Mouse (Mus musculus) MEL (cell line): ENCODE data around the gene 1700001P01Rik. TPM values are rescaled to one million over a fixed set of nuclear protein-coding genes. Genes with fewer than 3 reads are reported as not detected.

Experiments
- DNase-seq: peaks from one replicate; pipeline ENCODE4 v3.0.0; 2011; ENCODE audit warnings: low read depth, low spot score
- H3K27ac ChIP-seq: 2 replicates; pipeline ENCODE4 v1.5.1; 2012; ENCODE audit warnings: low read depth, mild to moderate bottlenecking, control low read depth, low read length, moderate library complexity; ENCODE audit not compliant: control insufficient read depth
- H3K27me3 ChIP-seq, 2 experiments: fragments of 150-350 bp in 1 of 2; sonication (generic) in 1 of 2; 2 replicates each; pipeline ENCODE4 v1.6.1; 2012; ENCODE audit warnings: low read length in 2 of 2, mild to moderate bottlenecking in 2 of 2, improper control_type of control experiment in 1 of 2, moderate library complexity in 1 of 2; ENCODE audit not compliant: insufficient read depth in 2 of 2, control insufficient read depth in 1 of 2
- H3K36me3 ChIP-seq, 2 experiments: 2 replicates each; pipeline ENCODE4 v1.6.1; 2012 to 2014; ENCODE audit warnings: low read length in 2 of 2, improper control_type of control experiment in 1 of 2, inconsistent platforms in 1 of 2, mild to moderate bottlenecking in 1 of 2; ENCODE audit not compliant: insufficient read depth in 2 of 2, control insufficient read depth in 1 of 2
- H3K4me1 ChIP-seq, 2 experiments: fragments of 150-350 bp in 1 of 2; sonication (generic) in 1 of 2; 2 replicates each; pipeline ENCODE4 v1.6.1; 2012; ENCODE audit warnings: low read length in 2 of 2, improper control_type of control experiment in 1 of 2, mild to moderate bottlenecking in 1 of 2; ENCODE audit not compliant: insufficient read depth in 2 of 2, control insufficient read depth in 1 of 2
- H3K4me3 ChIP-seq, 2 experiments: fragments of 150-350 bp in 1 of 2; sonication (generic) in 1 of 2; 2 replicates each; pipeline ENCODE4 v1.5.1; 2012; ENCODE audit warnings: low read depth in 2 of 2, low read length in 2 of 2, mild to moderate bottlenecking in 2 of 2, moderate library complexity in 2 of 2, control low read depth in 1 of 2, improper control_type of control experiment in 1 of 2; ENCODE audit not compliant: control insufficient read depth in 1 of 2, insufficient read depth in 1 of 2
- H3K79me2 ChIP-seq: 2 replicates; pipeline ENCODE4 v1.6.1; 2012; ENCODE audit warnings: mild to moderate bottlenecking, low read length, moderate library complexity; ENCODE audit not compliant: control insufficient read depth, poor library complexity, insufficient read depth
- H3K9ac ChIP-seq: 2 replicates; pipeline ENCODE4 v1.6.1; 2012; ENCODE audit warnings: low read depth, mild to moderate bottlenecking, control low read depth, low read length, moderate library complexity; ENCODE audit not compliant: control insufficient read depth, poor library complexity, severe bottlenecking
- H3K9me3 ChIP-seq: fragments of 150-350 bp; sonication (generic); replicated peaks from 2 replicates; pipeline ENCODE4 v1.6.1; 2012; ENCODE audit warnings: mild to moderate bottlenecking, low read length, improper control_type of control experiment, moderate library complexity; ENCODE audit not compliant: insufficient read depth
- BHLHE40 ChIP-seq: IDR thresholded peaks from 2 replicates; pipeline ENCODE4 v1.6.1; 2012; ENCODE audit warnings: low read depth, mild to moderate bottlenecking, inconsistent platforms, low read length, improper control_type of control experiment, borderline replicate concordance
- CHD1 ChIP-seq: IDR thresholded peaks from 2 replicates; pipeline ENCODE4 v1.6.1; 2012; ENCODE audit warnings: low read depth, mild to moderate bottlenecking, inconsistent platforms, low read length, improper control_type of control experiment
- CTCF ChIP-seq, 3 experiments: IDR thresholded peaks in 2 of 3; conservative IDR thresholded peaks in 1 of 3; 2 replicates each; pipeline ENCODE4 v1.5.1; 2011 to 2012; ENCODE audit warnings: low read length in 3 of 3, low read depth in 2 of 3, mild to moderate bottlenecking in 2 of 3, improper control_type of control experiment in 1 of 3, inconsistent platforms in 1 of 3, mixed read lengths in 1 of 3, moderate library complexity in 1 of 3; ENCODE audit not compliant: control insufficient read depth in 1 of 3, insufficient read depth in 1 of 3, poor library complexity in 1 of 3, severe bottlenecking in 1 of 3
- ELF1 ChIP-seq: IDR thresholded peaks from 2 replicates; pipeline ENCODE4 v1.6.1; 2014; ENCODE audit warnings: low read depth, mild to moderate bottlenecking, inconsistent platforms, low read length, improper control_type of control experiment, moderate library complexity
- EP300 ChIP-seq, 2 experiments: IDR thresholded peaks; 2 replicates each; pipeline ENCODE4 v1.6.1; 2011; ENCODE audit warnings: improper control_type of control experiment in 2 of 2, low read length in 2 of 2, low read depth in 1 of 2, mild to moderate bottlenecking in 1 of 2
- GABPA ChIP-seq: IDR thresholded peaks from 2 replicates; pipeline ENCODE4 v1.6.1; 2012; ENCODE audit warnings: low read depth, mild to moderate bottlenecking, inconsistent platforms, low read length, improper control_type of control experiment, moderate library complexity
- GATA1 ChIP-seq: IDR thresholded peaks from 2 replicates; pipeline ENCODE4 v1.6.1; 2011; ENCODE audit warnings: low read depth, low read length, improper control_type of control experiment
- KAT2A ChIP-seq: conservative IDR thresholded peaks from 2 replicates; pipeline ENCODE4 v1.6.1; 2012; ENCODE audit warnings: low read depth, low read length, improper control_type of control experiment, inconsistent platforms
- MAZ ChIP-seq: IDR thresholded peaks from 2 replicates; pipeline ENCODE4 v1.6.1; 2012; ENCODE audit warnings: low read depth, mild to moderate bottlenecking, inconsistent platforms, low read length, improper control_type of control experiment
- MYB ChIP-seq: IDR thresholded peaks from 2 replicates; pipeline ENCODE4 v1.6.1; 2011; ENCODE audit warnings: mild to moderate bottlenecking, low read depth, low read length, improper control_type of control experiment
- MYC ChIP-seq: IDR thresholded peaks from 2 replicates; pipeline ENCODE4 v1.6.1; 2011; ENCODE audit warnings: low read depth, mild to moderate bottlenecking, low read length, improper control_type of control experiment, moderate library complexity
- NELFE ChIP-seq: IDR thresholded peaks from 2 replicates; pipeline ENCODE4 v1.6.1; 2011; ENCODE audit warnings: low read depth, low read length, improper control_type of control experiment
- POLR2A ChIP-seq, 2 experiments: IDR thresholded peaks; 2 replicates each; pipeline ENCODE4 v1.6.1; 2011 to 2012; ENCODE audit warnings: low read length in 2 of 2, mild to moderate bottlenecking in 2 of 2, control low read depth in 1 of 2, improper control_type of control experiment in 1 of 2, low read depth in 1 of 2, moderate library complexity in 1 of 2; ENCODE audit not compliant: control insufficient read depth in 1 of 2, insufficient read depth in 1 of 2, poor library complexity in 1 of 2
- RAD21 ChIP-seq: IDR thresholded peaks from 2 replicates; pipeline ENCODE4 v1.6.1; 2011; ENCODE audit warnings: mild to moderate bottlenecking, low read depth, low read length, improper control_type of control experiment
- RCOR1 ChIP-seq: IDR thresholded peaks from 2 replicates; pipeline ENCODE4 v1.6.1; 2012; ENCODE audit warnings: low read depth, mild to moderate bottlenecking, inconsistent platforms, low read length, improper control_type of control experiment
- SIN3A ChIP-seq: IDR thresholded peaks from 2 replicates; pipeline ENCODE4 v1.6.1; 2012; ENCODE audit warnings: low read length, improper control_type of control experiment, inconsistent platforms
- SMC3 ChIP-seq: IDR thresholded peaks from 2 replicates; pipeline ENCODE4 v1.6.1; 2011; ENCODE audit warnings: low read depth, low read length, improper control_type of control experiment
- TAL1 ChIP-seq: IDR thresholded peaks from 2 replicates; pipeline ENCODE4 v1.6.1; 2012; ENCODE audit warnings: mild to moderate bottlenecking, inconsistent platforms, low read length, moderate library complexity, mixed read lengths
- TBP ChIP-seq: IDR thresholded peaks from 2 replicates; pipeline ENCODE4 v1.8.0; 2011; ENCODE audit warnings: low read depth, low read length, improper control_type of control experiment
- TCF12 ChIP-seq: IDR thresholded peaks from 2 replicates; pipeline ENCODE4 v1.6.1; 2014; ENCODE audit warnings: low read depth, mild to moderate bottlenecking, inconsistent platforms, low read length, improper control_type of control experiment, moderate library complexity
- USF2 ChIP-seq, 2 experiments: IDR thresholded peaks; 2 replicates each; pipeline ENCODE4 v1.6.1; 2011 to 2012; ENCODE audit warnings: improper control_type of control experiment in 2 of 2, low read length in 2 of 2, borderline replicate concordance in 1 of 2, inconsistent platforms in 1 of 2, low read depth in 1 of 2, mild to moderate bottlenecking in 1 of 2; ENCODE audit not compliant: insufficient read depth in 1 of 2
- ZC3H11A ChIP-seq: IDR thresholded peaks from 2 replicates; pipeline ENCODE4 v1.6.1; 2012; ENCODE audit warnings: low read depth, mild to moderate bottlenecking, inconsistent platforms, low read length, improper control_type of control experiment
- ZMIZ1 ChIP-seq: IDR thresholded peaks from 2 replicates; pipeline ENCODE4 v1.6.1; 2012; ENCODE audit warnings: low read depth, mild to moderate bottlenecking, inconsistent platforms, low read length, improper control_type of control experiment, moderate library complexity
- polyA plus RNA-seq, 2 experiments: library from polyadenylated mRNA; stranded (reverse) in 1 of 2; unstranded in 1 of 2; fragments of >175 nt in 1 of 2; fragments of >200 nt in 1 of 2; gene quantifications; 2 replicates each; pipeline versions ENCODE4 v1.2.1 to v1.2.4; 2012; ENCODE audit warnings: low replicate concordance in 2 of 2, low read depth in 1 of 2; ENCODE audit not compliant: insufficient read length in 2 of 2, insufficient read depth in 1 of 2, missing spikeins in 1 of 2
- total RNA-seq: library from RNA; depleted of rRNA; stranded (reverse); fragments of 300-350 nt; gene quantifications from 2 replicates; pipeline ENCODE4 v1.2.3, GENCODE M21; 2012

The 1700001P01Rik gene
- total and polyA plus RNA-seq, 3 experiments, result 0.43 to 0.69 TPM; not detected in 1

DNA sequence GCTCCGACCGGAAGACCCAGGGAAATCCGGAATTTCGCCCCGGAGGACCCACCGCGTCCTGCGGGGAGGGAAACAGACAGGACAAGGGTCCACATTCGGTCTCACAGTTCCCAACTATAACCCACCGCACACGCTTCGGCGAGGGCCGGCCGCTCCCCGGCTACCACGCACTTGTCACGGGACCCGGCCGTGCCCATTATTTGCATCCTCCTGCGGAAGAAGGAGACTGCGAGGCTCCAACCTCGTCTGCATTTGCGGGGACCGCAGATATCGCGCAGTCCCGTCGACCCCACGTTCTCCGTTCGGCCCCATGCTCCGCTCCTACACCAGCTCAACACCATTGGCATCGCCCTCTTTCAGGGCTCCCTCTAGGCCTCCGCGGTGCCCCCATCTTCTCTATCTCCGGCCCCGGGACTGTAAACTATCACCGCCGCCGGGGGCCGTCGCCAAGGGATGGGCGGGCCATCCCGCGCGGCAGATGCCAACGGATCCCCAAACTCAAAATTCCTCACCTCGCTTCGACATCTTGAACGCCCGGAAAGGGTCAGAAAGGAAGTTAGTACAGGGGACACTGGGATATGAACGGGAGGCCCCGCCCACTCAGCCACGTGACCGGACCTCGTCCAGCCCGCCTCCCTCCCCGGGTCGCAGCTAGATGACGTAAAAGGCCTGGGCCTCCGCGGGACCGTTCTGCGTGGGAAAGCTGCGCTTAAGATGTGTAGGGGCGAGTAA, 6.3 kb upstream of the 1700001P01Rik start, which contains the start of gene Rpl23 (continued):
- TF ChIP-seq RCOR1 (no peak), EP300 (IDR thresholded peaks at IDR 0.05; ENCODE audit: low read depth in 1 of 2, low read length in 2 of 2) (0 out of 4 replicates have a peak, but pooled peaks of 1 of the 2 experiments have one; percentile 34), ZC3H11A (no peak), POLR2A (IDR thresholded peaks at IDR 0.05; ENCODE audit: control insufficient read depth in 1 of 2, insufficient read depth in 1 of 2, low read depth in 1 of 2, low read length in 2 of 2, poor library complexity in 1 of 2) (peak; percentile 86 to 99), TBP (peak; percentile 98), GATA1 (no peak), SMC3 (no peak), TAL1 (no peak), MYC (peak; percentile 95), SIN3A (peak; percentile 97), MYB (no peak), USF2 (IDR thresholded peaks at IDR 0.05; ENCODE audit: borderline replicate concordance in 1 of 2, insufficient read depth in 1 of 2, low read depth in 1 of 2, low read length in 2 of 2) (peak; percentile 85 to 95; a peak in 3 of 4 replicates), ELF1 (peak; percentile 85; the same call in 1 of the 2 replicates), RAD21 (no peak), TCF12 (peak; percentile 89), MAZ (peak; percentile 99), BHLHE40 (peak; percentile 42; the same call in 1 of the 2 replicates), KAT2A (peak; percentile 92), CHD1 (no peak), ZMIZ1 (peak; percentile 98), GABPA (no peak)

DNA sequence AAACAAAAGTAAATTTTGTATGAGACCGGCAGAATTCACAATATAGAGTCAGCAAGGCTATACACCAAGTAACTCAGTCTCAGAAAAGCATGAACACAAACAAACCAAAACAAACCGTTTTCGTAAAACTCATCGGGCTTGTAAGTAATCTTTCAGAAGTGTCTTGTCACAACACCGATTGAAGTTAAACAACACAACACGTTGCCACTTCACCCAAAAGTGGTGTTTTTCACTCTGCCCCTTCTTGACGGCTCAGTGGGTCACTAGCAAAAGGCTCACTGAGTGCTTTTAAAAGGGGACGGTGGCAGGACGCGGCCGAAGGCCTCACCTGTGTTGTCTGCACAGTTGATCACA, 5.7 kb upstream of the 1700001P01Rik start:
- peak overlapping the region; percentile 99 for H3K9ac ChIP-seq
- H3K36me3 ChIP-seq, result peaks cover 31 to 32% of the 10 kb centered on the region in 2 experiments
- peaks cover 0 to 10% of the 10 kb centered on the region in 2 experiments; a peak in 2 of 4 replicates for H3K4me1 ChIP-seq
- H3K27ac ChIP-seq, result peak overlapping the region; percentile 92
- peak overlapping the region; percentile 60 to 99 for H3K4me3 ChIP-seq
- H3K9me3 ChIP-seq, result no peaks in the 10 kb centered on the region
- peaks cover 39% of the 10 kb centered on the region for H3K79me2 ChIP-seq
- peak; percentile 58 for DNase-seq
- TF ChIP-seq NELFE (no peak), CTCF (IDR thresholded peaks at IDR 0.05 in 2 of 3, conservative IDR thresholded peaks at IDR 0.05 in 1 of 3; ENCODE audit: control insufficient read depth in 1 of 3, insufficient read depth in 1 of 3, low read depth in 2 of 3, low read length in 3 of 3, poor library complexity in 1 of 3, severe bottlenecking in 1 of 3) (no peak)
- no peaks in the 10 kb centered on the region for H3K27me3 ChIP-seq
